Mouse (Mus musculus): Measurements from ENCODE around the gene Tango6.
"Not testable (repeated sequence)": the region's sequence is repeated elsewhere in the genome, so short reads cannot be mapped to it uniquely, and the experiment has no call there.

Tango6 gene

DNA sequence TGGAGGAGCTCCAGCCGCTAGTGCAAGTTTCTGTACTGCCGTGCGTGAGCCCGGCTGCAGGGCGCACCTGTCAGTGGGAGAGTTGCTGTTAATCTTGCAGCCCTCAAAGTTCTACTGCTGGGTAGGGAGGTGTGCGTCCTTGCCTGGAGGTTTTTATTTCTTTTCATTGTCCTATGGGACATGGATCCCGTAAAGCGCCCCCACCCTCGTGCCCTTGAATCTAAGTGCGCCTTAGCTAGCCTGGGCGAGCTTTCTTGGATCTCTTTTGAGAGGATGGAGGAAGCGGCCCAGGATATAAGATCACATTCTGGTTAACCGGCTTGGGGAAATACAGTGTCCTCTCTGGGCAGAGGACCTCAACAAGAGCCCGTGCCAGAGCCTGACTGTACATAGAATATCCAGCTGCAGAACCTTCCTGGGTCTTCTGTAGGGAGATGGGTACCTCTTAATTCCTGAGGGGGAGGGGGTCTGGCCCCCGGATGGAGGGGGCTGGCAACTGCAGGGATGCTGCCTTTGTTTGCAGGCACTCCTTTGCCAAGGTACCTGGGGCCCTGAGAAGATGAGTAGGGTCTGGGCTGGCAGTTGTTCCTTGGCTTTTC lies 188.6 kb downstream of the Tango6 start:
- DNase-seq (ENCODE audit: inconsistent age in 2 of 2, low spot score in 1 of 2), result peak in 1 of 2 experiments; percentile 72

DNA sequence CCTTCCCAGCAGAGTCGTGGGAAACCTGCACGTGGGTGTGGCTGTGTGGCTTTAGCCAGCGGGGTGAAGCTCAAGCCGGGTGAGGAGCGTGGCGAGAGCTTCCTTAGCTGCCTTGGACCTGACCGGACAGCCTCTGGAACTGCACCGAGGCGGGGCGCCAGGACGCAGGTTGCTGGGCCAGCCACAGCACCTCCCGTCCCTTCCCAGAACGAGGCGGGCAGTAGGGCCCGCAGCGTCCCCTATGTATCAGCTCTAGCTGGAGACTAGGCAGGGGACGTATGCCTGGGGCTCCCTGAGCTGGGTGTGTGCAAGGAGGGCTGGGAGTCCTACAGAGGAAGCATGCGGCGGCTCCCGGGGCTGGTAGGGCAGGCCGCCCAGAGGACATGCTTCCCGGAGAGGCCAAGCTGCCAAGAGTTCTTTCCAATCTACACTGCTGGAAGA lies 189.1 kb downstream of the Tango6 start:
- DNase-seq (ENCODE audit: inconsistent age in 2 of 2, low spot score in 1 of 2), result peak; percentile 62 to 82

DNA sequence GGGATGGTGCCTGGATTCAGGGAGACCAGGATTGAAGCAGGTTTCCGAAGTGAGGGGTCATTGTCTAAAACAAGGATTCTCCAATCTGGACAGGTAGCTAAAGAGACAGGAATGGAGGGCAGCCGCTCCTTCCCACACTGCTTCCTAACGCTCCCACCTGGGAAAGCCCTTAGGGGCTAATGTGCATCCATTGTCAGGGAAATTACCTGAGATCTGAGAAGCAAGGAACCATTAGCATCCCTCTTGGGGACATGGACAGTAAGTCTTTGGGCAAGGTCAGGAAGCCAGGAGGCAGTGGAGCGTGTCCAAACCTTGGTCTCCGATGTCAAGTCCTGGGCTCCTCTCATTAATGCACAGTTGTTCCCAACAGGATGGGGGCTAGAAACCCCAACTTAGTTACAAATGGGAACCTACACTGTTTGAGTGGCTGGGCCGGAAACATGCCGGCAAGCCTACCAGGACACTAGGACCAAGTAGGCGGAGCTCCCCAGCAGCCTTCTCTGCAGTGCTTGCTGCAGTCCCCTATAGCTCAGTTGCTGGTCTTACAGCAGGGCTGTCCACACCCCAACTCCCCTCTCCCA lies 189.7 kb downstream of the Tango6 start:
- no peak for DNase-seq (ENCODE audit: inconsistent age in 2 of 2, low spot score in 1 of 2)

DNA sequence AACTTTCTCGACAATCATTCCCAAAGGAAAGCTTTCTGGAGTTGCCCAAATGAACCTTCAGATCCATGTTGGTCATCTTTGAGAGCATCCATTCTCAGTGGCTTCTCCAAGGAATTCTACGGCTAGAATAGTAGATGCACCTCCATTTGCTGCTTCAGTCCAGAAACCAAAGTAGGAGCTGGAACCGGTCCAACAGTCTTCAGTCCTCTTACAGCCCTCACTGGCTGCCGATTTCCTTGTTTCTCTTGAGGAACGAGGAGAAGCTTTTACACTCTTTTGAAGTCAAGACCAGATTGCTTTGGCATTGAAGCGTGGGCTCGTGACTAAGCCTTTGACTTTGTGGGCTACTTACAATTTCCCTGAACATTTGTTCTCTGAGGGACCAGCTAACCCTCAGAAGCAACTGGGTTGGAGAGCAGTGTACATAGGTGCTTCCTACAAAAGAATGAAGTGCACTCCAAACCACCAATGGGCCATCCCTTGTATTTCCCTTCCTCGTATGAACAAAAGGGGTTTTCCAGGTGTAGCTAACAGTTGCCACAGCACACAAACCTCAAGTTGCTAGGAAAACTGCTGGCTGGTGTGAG lies 197.3 kb downstream of the Tango6 start:
- DNase-seq (ENCODE audit: inconsistent age in 2 of 2, low spot score in 1 of 2), result no peak

DNA sequence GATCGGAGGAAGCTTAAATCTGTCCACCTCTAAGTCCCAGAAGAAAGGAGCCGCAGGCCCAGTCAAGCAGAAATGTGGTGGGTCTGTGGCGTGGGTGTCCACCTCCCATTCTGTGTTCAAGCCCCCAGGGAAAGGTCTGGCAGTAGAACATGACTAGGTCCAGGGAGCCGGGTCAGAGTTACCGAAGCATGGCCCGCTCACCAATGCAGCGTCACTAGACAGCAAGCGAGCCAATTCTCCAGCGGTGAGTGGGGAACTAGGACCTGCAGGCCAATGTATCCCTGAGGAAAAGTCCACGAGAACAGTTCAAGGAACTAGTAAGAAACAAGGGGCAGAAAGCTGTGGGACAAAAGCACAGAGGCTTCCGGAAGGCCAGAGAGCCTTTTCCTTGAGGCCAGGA lies 201.2 kb downstream of the Tango6 start:
- DNase-seq (ENCODE audit: inconsistent age in 2 of 2, low spot score in 1 of 2), result not testable (repeated sequence)

DNA sequence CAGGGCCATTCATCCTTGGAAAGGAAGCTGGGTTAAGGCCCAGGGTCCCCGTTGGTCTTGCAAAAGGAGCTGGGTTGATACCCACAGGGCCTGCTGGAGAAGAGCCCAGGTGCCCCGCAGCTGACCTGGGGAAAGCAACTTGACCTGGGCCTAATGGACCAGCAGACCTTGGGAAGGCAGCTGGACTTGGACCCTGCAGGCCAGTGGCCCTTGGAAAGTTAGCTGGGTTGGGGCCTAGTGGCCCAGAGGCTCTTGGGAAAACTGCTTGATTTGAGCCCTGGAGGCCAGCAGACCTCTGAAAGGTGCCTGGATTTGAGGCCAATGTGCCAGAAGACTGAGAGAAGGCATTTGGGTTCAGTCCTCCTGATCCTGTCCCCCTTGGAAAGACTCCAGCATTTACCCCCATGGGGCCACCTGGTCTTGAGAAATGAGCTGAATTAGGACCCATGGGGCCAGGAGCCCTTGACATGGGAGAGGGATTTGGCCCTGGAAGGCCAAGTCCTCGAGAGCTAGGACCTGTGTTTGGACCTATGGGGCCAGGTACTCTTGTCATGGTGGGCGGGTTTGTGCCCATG lies 202.0 kb downstream of the Tango6 start:
- DNase-seq (ENCODE audit: inconsistent age in 2 of 2, low spot score in 1 of 2), result peak in 1 of 2 experiments; percentile 62

DNA sequence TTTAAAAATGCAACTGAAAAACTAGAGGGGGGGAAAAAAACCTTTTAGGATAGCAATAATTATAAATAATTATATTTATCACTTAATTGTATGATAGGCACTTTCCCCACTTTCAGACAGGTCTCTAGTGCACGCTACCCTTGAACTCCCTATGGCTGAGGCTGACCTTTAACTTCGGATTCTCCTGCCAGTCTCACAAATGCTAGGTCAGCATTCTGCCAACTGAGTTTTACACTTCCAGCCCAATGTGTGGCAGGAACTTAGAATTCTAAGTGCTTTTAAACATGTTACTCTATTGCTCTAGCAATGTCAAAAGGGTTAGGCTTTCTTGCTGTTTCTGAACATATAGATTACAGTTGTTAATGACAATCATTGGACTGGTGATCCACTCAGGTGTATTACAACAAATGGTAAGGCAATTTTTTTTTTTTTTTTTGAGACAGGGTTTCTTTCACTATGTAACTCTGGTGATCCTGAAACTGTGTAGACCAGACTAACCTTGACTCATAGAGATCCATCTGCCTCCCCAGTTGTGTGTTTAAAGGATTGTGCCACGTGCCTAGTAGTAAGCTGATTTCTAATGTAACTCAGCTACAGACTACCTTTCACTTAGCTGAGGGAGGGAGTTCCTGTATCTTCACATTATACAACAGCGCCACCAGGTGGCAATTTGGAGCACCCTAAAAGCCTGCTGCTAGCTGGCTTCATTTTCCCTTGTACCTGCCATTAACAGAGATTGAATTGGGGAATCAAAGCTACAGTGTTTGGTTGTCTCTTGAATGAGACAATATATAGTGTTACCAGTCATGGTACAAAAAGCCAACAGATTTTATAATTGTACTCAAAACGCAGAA lies 204.7 kb downstream of the Tango6 start:
- peak; percentile 70 to 91 for DNase-seq (ENCODE audit: inconsistent age in 2 of 2, low spot score in 1 of 2)

DNA sequence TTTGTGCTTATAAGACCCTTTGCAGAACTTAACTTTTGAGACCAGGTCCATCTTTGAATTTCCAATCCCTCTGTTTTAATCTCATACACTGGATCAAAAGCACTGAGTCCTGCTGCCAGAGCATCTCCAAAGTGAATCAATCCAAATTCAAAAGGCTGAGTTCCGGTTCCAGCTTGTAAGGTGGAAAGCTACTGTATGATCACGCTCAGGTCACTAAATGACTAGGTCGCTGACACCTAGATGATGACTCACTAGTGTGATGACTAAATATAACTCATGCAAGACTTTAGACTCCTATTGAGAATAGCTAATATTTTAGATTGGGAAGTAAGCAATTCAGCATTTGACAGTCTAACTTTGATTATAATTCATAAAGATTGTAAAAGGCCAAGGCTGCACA lies 205.9 kb downstream of the Tango6 start:
- peak in 1 of 2 experiments; percentile 64 for DNase-seq (ENCODE audit: inconsistent age in 2 of 2, low spot score in 1 of 2)

DNA sequence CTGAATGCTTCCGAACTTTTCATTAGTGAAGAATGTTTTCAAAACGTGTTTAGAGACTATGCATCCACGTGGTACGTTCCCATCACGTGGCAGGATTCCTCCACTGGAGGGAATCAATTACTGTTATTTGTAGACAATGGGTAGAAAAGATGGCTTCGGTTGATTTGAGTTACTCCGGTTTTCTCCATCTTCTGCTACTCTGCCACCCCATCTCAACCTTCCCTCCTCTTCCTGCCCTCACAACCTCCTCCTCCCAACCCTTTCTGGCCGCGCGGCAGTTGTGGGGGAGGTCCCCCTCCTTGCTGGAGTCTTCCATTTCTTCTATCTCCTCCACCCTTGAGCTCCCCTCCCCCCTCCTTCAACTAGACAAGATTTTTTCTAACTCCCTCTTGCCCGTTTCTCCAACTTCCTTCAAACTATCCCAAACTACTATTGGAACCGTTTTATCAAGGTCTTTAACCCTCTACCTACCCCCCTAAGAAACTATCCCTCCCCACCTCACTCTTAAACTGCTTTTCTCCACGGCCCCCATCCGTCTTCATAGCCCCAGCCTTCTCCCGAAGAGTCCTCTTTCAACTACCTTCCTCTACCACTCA lies 209.4 kb downstream of the Tango6 start:
- peak; percentile 38 to 73 for DNase-seq (ENCODE audit: inconsistent age in 2 of 2, low spot score in 1 of 2)

DNA sequence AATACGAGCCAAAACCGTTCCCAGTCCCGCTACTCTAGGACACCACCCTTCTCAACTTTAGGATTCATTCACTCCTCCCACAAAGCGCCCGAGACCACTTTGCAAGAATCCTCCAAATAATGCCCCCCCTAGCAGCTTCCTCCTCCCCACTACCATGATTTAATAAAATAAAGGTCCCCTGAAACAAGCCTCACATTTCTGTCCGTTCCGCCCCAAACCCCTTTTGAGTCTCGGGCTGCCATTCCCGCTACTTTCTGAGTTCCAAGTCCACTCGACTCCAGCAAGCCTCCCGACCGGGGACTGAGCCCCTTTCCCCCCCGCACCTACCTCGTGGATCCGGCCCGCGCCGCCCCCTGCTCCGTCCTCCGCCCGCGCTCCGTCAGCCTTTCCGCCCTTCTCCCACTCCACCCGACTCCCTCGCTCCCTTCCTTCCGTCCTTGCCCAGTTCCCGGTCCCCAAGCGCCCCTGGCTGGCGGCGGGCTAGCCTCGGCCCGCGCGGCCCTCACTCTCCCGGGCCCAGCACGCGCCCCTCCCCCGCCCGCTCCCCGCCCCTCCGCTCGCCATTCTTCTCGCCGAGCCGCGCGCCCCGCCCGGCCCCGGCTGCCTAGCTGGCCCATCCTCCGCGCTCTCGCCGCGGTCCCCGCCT lies 210.1 kb downstream of the Tango6 start:
- DNase-seq (ENCODE audit: inconsistent age in 2 of 2, low spot score in 1 of 2), result no peak

DNA sequence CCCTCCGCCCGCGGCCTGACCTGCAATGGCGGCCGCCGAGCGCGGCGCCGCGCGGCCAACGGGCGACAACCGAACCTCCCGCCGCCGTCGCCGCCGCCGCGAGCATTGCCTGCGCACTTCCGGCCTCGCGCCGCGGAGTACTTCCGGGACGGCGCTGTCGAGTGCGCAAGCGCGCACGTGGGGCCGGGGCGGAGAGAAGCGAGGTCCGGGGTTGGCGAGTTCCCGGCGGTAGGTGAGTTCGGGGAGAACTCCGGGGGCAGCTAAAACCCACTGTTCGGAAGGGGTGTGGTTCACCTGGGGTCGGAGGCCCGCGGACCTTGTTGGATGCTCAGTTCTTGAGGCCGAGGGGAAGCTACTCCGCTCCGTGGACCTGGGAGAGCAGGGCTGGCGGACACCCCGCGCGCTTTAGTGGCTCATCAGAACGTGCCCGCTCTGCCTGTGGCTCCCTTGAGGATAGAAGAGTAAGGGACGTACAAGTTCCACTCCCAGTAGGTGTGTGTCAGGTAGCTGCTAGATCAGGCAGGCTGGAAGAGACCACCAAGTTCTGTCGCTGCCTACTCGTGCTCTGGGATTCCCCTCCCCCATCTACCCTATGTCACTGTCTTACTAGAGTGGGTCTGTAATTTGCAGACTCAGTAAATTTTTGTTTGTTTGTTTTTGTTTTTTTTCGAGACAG lies 210.8 kb downstream of the Tango6 start, which contains the start of gene Utp4:
TSS of gene Utp4 (plus strand) at position 156 of the 676 bp plus-strand sequence.
- DNase-seq (ENCODE audit: inconsistent age in 2 of 2, low spot score in 1 of 2), result peak; percentile 91 to 96

DNA sequence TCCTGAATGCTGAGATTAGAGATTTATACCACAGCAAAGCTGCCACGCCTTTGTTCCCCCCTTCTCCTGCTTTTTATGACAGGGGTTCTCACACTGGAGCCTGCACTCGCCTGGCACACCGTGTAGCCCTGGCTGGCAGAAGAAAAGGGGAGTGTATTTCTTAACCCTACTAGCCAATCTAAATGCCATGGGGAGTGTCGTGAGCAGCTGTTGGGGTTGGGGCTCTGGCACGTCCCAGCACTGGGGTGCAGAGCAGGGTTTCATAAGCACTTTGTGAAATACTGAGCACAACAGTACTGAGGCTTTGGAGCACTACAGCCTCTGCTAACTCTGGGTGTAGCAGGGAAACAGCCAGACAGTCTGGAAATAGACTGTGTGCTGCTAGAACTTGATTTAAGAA lies 216.6 kb downstream of the Tango6 start:
- peak in 1 of 2 experiments; percentile 50 for DNase-seq (ENCODE audit: inconsistent age in 2 of 2, low spot score in 1 of 2)

All from adrenal gland, adult (tissue).